Mouse (Mus musculus) gastrocnemius, postnatal 4 days (tissue): ENCODE data around the gene Mbnl2. TPM values are rescaled to one million over a fixed set of nuclear protein-coding genes. Genes with fewer than 3 reads are reported as not detected.

Experiments used
- DNase-seq, 2 experiments: peaks; one replicate each; pipeline ENCODE4 v3.0.0; 2021 to 2022; ENCODE audit warnings: low spot score in 2 of 2, mixed read lengths in 2 of 2
- total RNA-seq, 2 experiments: library from RNA; stranded (reverse); gene quantifications; 2 replicates each; pipeline ENCODE4 v1.2.3; 2021

Mbnl2 gene
- total RNA-seq, 2 experiments from 2014 or later = 172 to 208 TPM

- no peak for DNase-seq
These were observed 102.5 kb downstream of the Mbnl2 start for GRCm38 (mm10) chr14:120378002-120378401.

GRCm38 (mm10) chr14:120379716-120380115 lies 104.2 kb downstream of the Mbnl2 start:
- DNase-seq = peak in 1 of 2 experiments; percentile 41

- no peak for DNase-seq
These were observed 106.1 kb downstream of the Mbnl2 start for GRCm38 (mm10) chr14:120381378-120382134.

GRCm38 (mm10) chr14:120382179-120382578 lies 106.7 kb downstream of the Mbnl2 start:
- DNase-seq = no peak

- no peak for DNase-seq
These were observed 107.8 kb downstream of the Mbnl2 start for GRCm38 (mm10) chr14:120383186-120383851.

- no peak for DNase-seq
These were observed 109.1 kb downstream of the Mbnl2 start for GRCm38 (mm10) chr14:120384615-120385014.

- no peak for DNase-seq
These were observed 111.8 kb downstream of the Mbnl2 start for GRCm38 (mm10) chr14:120387293-120387692.

- DNase-seq = no peak
These were observed 113.6 kb downstream of the Mbnl2 start for GRCm38 (mm10) chr14:120388818-120389691.

GRCm38 (mm10) chr14:120390231-120390944 lies 114.9 kb downstream of the Mbnl2 start:
- no peak for DNase-seq

GRCm38 (mm10) chr14:120391701-120392100 lies 116.2 kb downstream of the Mbnl2 start:
- DNase-seq = no peak

- no peak for DNase-seq
These were observed 117.0 kb downstream of the Mbnl2 start for GRCm38 (mm10) chr14:120392441-120392840.

GRCm38 (mm10) chr14:120393441-120393840 lies 118.0 kb downstream of the Mbnl2 start:
- DNase-seq = no peak

- DNase-seq = no peak
These were observed 118.7 kb downstream of the Mbnl2 start for GRCm38 (mm10) chr14:120394216-120394615.

GRCm38 (mm10) chr14:120394827-120395226 lies 119.4 kb downstream of the Mbnl2 start:
- DNase-seq = no peak

- no peak for DNase-seq
These were observed 120.0 kb downstream of the Mbnl2 start for GRCm38 (mm10) chr14:120395501-120395900.

- DNase-seq = peak; percentile 50 to 72
These were observed 122.6 kb downstream of the Mbnl2 start for GRCm38 (mm10) chr14:120397871-120398647.

GRCm38 (mm10) chr14:120399614-120400013 lies 124.1 kb downstream of the Mbnl2 start:
- no peak for DNase-seq

- no peak for DNase-seq
These were observed 125.7 kb downstream of the Mbnl2 start for GRCm38 (mm10) chr14:120401158-120401557.

GRCm38 (mm10) chr14:120402715-120403114 lies 127.2 kb downstream of the Mbnl2 start:
- no peak for DNase-seq

GRCm38 (mm10) chr14:120404364-120404763 lies 128.9 kb downstream of the Mbnl2 start:
- DNase-seq = no peak
